Mouse (Mus musculus) lung, postnatal 0 days (tissue): ENCODE measurements around the gene Exoc5. TPM values are rescaled to one million over a fixed set of nuclear protein-coding genes. Genes with fewer than 3 reads are reported as not detected.

Experiments
- ATAC-seq: fragments of 200-750 bp; cut with Nextera tagmentation; 2 replicates; pipeline ENCODE4 v1.8.0; 2017; ENCODE audit warnings: moderate library complexity
- DNase-seq: peaks from one replicate; pipeline ENCODE4 v3.0.0-alpha.2; 2016; ENCODE audit warnings: low spot score
- H3K27ac ChIP-seq: fragments of 300-500 bp; sonication (generic); 2 replicates; pipeline ENCODE4 v1.5.1; 2014; ENCODE audit warnings: antibody characterized with exemption, mild to moderate bottlenecking, low read length, mixed read lengths
- H3K27me3 ChIP-seq: fragments of 300-500 bp; sonication (generic); replicated peaks from 2 replicates; pipeline ENCODE4 v1.6.1; 2014; ENCODE audit warnings: low read length, mixed read lengths; ENCODE audit not compliant: insufficient read depth
- H3K36me3 ChIP-seq: fragments of 300-500 bp; sonication (generic); 2 replicates; pipeline ENCODE4 v1.6.1; 2014; ENCODE audit warnings: low read length, mixed read lengths; ENCODE audit not compliant: insufficient read depth
- H3K4me1 ChIP-seq: fragments of 300-500 bp; sonication (generic); 2 replicates; pipeline ENCODE4 v1.6.1; 2014; ENCODE audit warnings: antibody characterized with exemption, low read depth, low read length, mixed read lengths; ENCODE audit not compliant: insufficient read depth
- H3K4me2 ChIP-seq: fragments of 300-500 bp; sonication (generic); replicated peaks from 2 replicates; pipeline ENCODE4 v1.6.1; 2014; ENCODE audit warnings: low read depth, mild to moderate bottlenecking, low read length, moderate library complexity, mixed read lengths
- H3K4me3 ChIP-seq: fragments of 300-500 bp; sonication (generic); 2 replicates; pipeline ENCODE4 v1.5.1; 2014; ENCODE audit warnings: low read depth, low read length
- H3K9ac ChIP-seq: fragments of 300-500 bp; sonication (generic); replicated peaks from 2 replicates; pipeline ENCODE4 v1.6.1; 2014; ENCODE audit warnings: low read depth, mild to moderate bottlenecking
- H3K9me3 ChIP-seq: fragments of 300-500 bp; sonication (generic); 2 replicates; pipeline ENCODE4 v1.6.1; 2016; ENCODE audit warnings: low read length, mixed read lengths
- CTCF ChIP-seq: IDR thresholded peaks from 2 replicates; pipeline ENCODE4 v1.5.1; 2016; ENCODE audit warnings: antibody characterized with exemption, mild to moderate bottlenecking
- EP300 ChIP-seq: IDR thresholded peaks from 2 replicates; pipeline ENCODE4 v1.6.1; 2016; ENCODE audit warnings: antibody characterized with exemption, mild to moderate bottlenecking, control low read depth
- WGBS: fragments of 180-500 bp; shearing (Covaris S2); extraction: QIAGEN DNeasy Blood & Tissue Kit; methylation state at CpG from one replicate; pipeline ENCODE4 v1.1.7; 2014; 5-methylcytosine and 5-hydroxymethylcytosine counted together
- polyA plus RNA-seq: library from polyadenylated mRNA; unstranded; fragments of >200 nt; fragmentation: Nextera tagmentation; extraction: Ambion mirVana; gene quantifications from 2 replicates; pipeline ENCODE4 v1.2.1, GENCODE M21; 2015

Exoc5 gene
- polyA plus RNA-seq, 1 experiment from 2014 or later = 26.7 TPM

- H3K4me3 ChIP-seq = no peak overlapping the region
- no peak for ATAC-seq
- H3K9ac ChIP-seq = no peak overlapping the region
- WGBS = 34% methylated on average over 3 of the region's 3 CpGs
- no peaks in the 10 kb centered on the region for H3K36me3 ChIP-seq
- no peak for TF ChIP-seq CTCF
- no peak for TF ChIP-seq EP300
- no peak overlapping the region for H3K27ac ChIP-seq
- no peaks in the 10 kb centered on the region for H3K27me3 ChIP-seq
- no peak for DNase-seq
- H3K4me1 ChIP-seq = no peaks in the 10 kb centered on the region
- H3K9me3 ChIP-seq = no peaks in the 10 kb centered on the region
- no peak overlapping the region for H3K4me2 ChIP-seq
Observed at GRCm38 (mm10) chr14:48992070-48992580, 74.3 kb downstream of the Exoc5 start.

GRCm38 (mm10) chr14:48991144-48991522 is 75.3 kb downstream of the Exoc5 start:
- Histone ChIP-seq H3K9me3 (no peaks in the 10 kb centered on the region), H3K4me3 (no peak overlapping the region), H3K27ac (no peak overlapping the region), H3K4me2 (0 out of 2 replicates have a peak overlapping the region, but pooled peaks have one; percentile 14), H3K4me1 (no peaks in the 10 kb centered on the region), H3K9ac (no peak overlapping the region), H3K27me3 (no peaks in the 10 kb centered on the region), H3K36me3 (no peaks in the 10 kb centered on the region)
- ATAC-seq (no peak), DNase-seq (peak; percentile 8)
- whole genome bisulfite sequencing = 4% methylated on average over 7 of the region's 7 CpGs
- TF ChIP-seq EP300 (no peak), CTCF (no peak)

GRCm38 (mm10) chr14:48990471-48991143 is 75.8 kb downstream of the Exoc5 start:
- Histone ChIP-seq H3K36me3 (no peaks in the 10 kb centered on the region), H3K27ac (no peak overlapping the region), H3K9me3 (no peaks in the 10 kb centered on the region), H3K27me3 (no peaks in the 10 kb centered on the region), H3K9ac (no peak overlapping the region), H3K4me3 (no peak overlapping the region), H3K4me2 (0 out of 2 replicates have a peak overlapping the region, but pooled peaks have one; percentile 14), H3K4me1 (no peaks in the 10 kb centered on the region)
- DNase-seq = peak; percentile 86
- peak; percentile 64 for TF ChIP-seq CTCF
- TF ChIP-seq EP300 = no peak
- peak; percentile 76 for ATAC-seq
- whole genome bisulfite sequencing = 15% methylated on average over 17 of the region's 17 CpGs

- DNase-seq = no peak
- no peak for ATAC-seq
- H3K36me3 ChIP-seq = no peaks in the 10 kb centered on the region
- no peak overlapping the region for H3K4me3 ChIP-seq
- WGBS = 81% methylated on average over 8 of the region's 8 CpGs
- H3K27me3 ChIP-seq = no peaks in the 10 kb centered on the region
- H3K4me1 ChIP-seq = no peaks in the 10 kb centered on the region
- no peak overlapping the region for H3K4me2 ChIP-seq
- no peak overlapping the region for H3K27ac ChIP-seq
- TF ChIP-seq EP300 (no peak), CTCF (no peak)
- no peaks in the 10 kb centered on the region for H3K9me3 ChIP-seq
- no peak overlapping the region for H3K9ac ChIP-seq
Observed at GRCm38 (mm10) chr14:48989831-48990230, 76.6 kb downstream of the Exoc5 start.

GRCm38 (mm10) chr14:48986231-48986630 is 80.2 kb downstream of the Exoc5 start:
- no peaks in the 10 kb centered on the region for H3K36me3 ChIP-seq
- H3K9ac ChIP-seq = no peak overlapping the region
- no peak overlapping the region for H3K4me2 ChIP-seq
- no peak for DNase-seq
- WGBS = 35% methylated on average over 8 of the region's 8 CpGs
- TF ChIP-seq CTCF = no peak
- TF ChIP-seq EP300 = no peak
- H3K27me3 ChIP-seq = no peaks in the 10 kb centered on the region
- no peak overlapping the region for H3K27ac ChIP-seq
- H3K4me3 ChIP-seq = no peak overlapping the region
- no peaks in the 10 kb centered on the region for H3K4me1 ChIP-seq
- ATAC-seq = no peak
- H3K9me3 ChIP-seq = no peaks in the 10 kb centered on the region

GRCm38 (mm10) chr14:48985673-48986072 is 80.8 kb downstream of the Exoc5 start:
- ATAC-seq = no peak; the same call in 1 of the 2 replicates
- Histone ChIP-seq H3K9ac (no peak overlapping the region), H3K27me3 (no peaks in the 10 kb centered on the region), H3K4me3 (no peak overlapping the region), H3K4me1 (no peaks in the 10 kb centered on the region), H3K27ac (no peak overlapping the region), H3K4me2 (no peak overlapping the region), H3K36me3 (no peaks in the 10 kb centered on the region), H3K9me3 (no peaks in the 10 kb centered on the region)
- WGBS = 48% methylated on average over 10 of the region's 10 CpGs
- no peak for TF ChIP-seq EP300
- peak; percentile 51 for TF ChIP-seq CTCF
- DNase-seq = peak; percentile 17
